Mouse (Mus musculus) left cerebral cortex, adult 2 months (tissue): ENCODE measurements around the gene Shank2. TPM values are rescaled to one million over a fixed set of nuclear protein-coding genes. Genes with fewer than 3 reads are reported as not detected.
A peak's percentile ranks its signal among the peaks of the same experiment; 100 is the strongest.

Experiments
- DNase-seq, 2 experiments: peaks; one replicate each; pipeline ENCODE4 v3.0.0; 2021 to 2022; ENCODE audit warnings: low spot score in 2 of 2, mixed read lengths in 1 of 2; ENCODE audit errors: extremely low spot score in 1 of 2
- H3K27ac ChIP-seq: fragments of 200-600 bp; 2 replicates; pipeline ENCODE4 v1.8.1; 2022
- H3K4me3 ChIP-seq: fragments of 200-600 bp; 2 replicates; pipeline ENCODE4 v1.8.1; 2022
- CTCF ChIP-seq: fragments of 200-600 bp; IDR thresholded peaks from 2 replicates; pipeline ENCODE4 v1.8.1; 2022; ENCODE audit warnings: antibody characterized with exemption, mild to moderate bottlenecking, moderate library complexity
- intact Hi-C: fragments of 180-260 bp; cut with DNase I; formaldehyde crosslinking; loops from one replicate; pipeline ENCODE4 v1.15.1; 2025
- total RNA-seq, 2 experiments: library from RNA; stranded (reverse); gene quantifications; 2 replicates each; pipeline ENCODE4 v1.2.3; 2021

The Shank2 gene
- total RNA-seq, 2 experiments from 2014 or later, result 163 to 170 TPM

DNA sequence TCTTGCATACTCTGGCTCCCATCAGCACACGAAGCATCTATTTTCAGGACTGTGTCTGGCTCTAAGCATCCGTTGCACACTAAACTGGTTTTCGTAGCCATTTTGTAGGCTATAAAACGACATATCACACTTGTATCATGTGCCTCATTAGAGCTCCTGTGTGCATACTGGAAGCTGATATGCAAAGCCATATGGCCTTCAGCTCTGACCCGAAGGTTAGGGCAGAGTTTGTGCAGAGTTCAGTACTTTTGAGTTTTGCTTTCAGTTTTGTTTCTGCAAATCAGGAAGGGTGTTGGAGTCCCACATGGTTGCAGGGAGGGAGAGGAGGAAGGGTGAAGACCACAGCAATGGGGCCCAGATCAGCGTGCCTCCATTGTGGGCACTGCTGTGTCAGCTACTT, 390.0 kb downstream of the Shank2 start:
- DNase-seq, result no peak
- H3K27ac ChIP-seq, result no peak overlapping the region
- H3K4me3 ChIP-seq, result no peak overlapping the region
- no peak for TF ChIP-seq CTCF
- intact Hi-C loops, result no loop called here

DNA sequence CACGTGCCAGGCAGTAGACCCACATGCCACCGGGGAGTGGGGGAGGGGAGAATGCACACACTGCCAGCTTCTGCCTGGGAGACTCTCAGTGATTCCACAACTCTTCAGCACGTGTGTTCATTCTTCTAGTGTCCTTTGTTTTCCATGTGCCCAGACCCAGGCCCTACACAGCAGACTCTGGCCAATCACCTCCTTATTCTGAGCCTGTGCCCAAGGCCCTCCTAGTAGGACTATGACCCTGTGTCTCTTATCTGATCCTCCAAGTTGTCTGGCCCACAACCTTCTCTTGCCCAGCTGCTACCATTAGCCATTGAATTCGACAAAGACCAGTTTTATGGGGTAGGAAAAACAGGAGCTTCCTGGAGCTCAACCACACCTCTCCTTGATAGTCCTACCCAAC, 400.8 kb downstream of the Shank2 start:
- DNase-seq, result no peak
- Histone ChIP-seq H3K4me3 (no peak overlapping the region), H3K27ac (no peak overlapping the region)
- TF ChIP-seq CTCF, result no peak
- intact Hi-C loops, result no loop called here

DNA sequence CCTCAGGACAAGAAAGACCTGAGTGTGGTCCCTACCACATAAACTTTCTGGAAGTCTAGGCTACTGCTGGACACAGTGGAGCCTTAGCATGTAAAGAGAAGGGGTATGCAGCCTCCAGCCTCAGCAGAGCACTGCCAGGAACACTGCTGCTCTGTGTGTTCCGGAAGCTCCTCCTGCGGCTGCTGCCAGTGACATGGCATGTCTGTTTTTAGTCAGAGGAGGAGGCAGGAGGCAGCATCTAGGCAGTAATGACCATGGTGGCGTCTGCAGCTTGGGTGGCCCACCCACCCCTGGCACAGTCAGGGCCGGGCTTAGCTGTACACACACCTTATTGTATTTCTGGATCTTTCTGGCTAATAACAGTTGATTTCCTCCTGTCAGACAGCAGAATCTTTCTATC, 405.9 kb downstream of the Shank2 start:
- intact Hi-C loops, result no loop called here
- Histone ChIP-seq H3K27ac (peak overlapping the region; percentile 83), H3K4me3 (no peak overlapping the region)
- DNase-seq, result no peak
- TF ChIP-seq CTCF, result no peak

DNA sequence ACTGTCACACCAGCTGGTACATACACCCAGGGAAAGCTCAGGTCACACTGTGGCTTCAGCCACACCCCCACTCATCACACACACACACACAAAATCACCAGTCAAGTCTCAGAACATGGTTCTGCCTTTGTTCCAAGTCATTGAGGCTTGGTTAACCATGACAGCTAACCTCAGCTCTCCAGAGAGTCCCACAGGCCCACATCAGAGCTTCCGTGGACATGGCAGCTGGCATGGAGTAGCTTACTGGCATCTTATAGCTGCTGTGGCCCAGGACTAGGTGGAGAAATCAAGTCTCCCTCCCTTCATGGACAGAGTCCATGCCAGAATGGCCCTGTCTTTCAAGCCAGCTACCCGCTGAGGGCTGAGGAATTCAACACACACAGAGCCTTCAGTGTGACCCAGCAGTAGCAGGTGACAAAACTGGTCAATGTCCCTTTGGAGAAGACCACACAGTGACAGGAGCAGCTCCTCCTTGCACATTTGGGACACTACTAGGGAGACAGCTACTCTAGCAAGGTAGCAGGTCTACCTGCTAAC, 406.8 kb downstream of the Shank2 start:
- intact Hi-C loops, result no loop called here
- H3K4me3 ChIP-seq, result no peak overlapping the region
- H3K27ac ChIP-seq, result no peak overlapping the region
- no peak for DNase-seq
- TF ChIP-seq CTCF, result no peak

DNA sequence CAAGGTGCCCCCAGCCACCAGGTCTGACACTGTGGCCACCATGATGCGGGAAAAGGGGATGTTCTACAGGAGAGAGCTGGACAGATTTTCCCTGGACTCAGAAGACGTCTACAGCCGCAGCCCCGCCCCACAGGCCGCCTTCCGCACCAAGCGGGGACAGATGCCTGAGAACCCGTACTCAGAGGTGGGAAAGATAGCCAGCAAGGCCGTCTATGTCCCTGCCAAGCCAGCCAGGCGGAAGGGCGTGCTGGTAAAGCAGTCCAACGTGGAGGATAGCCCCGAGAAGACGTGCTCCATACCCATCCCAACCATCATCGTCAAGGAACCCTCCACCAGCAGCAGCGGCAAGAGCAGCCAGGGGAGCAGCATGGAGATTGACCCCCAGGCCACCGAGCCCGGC, 408.0 kb downstream of the Shank2 start:
- no peak overlapping the region for H3K27ac ChIP-seq
- intact Hi-C loops, result no loop called here
- DNase-seq, result no peak
- no peak overlapping the region for H3K4me3 ChIP-seq
- no peak for TF ChIP-seq CTCF

DNA sequence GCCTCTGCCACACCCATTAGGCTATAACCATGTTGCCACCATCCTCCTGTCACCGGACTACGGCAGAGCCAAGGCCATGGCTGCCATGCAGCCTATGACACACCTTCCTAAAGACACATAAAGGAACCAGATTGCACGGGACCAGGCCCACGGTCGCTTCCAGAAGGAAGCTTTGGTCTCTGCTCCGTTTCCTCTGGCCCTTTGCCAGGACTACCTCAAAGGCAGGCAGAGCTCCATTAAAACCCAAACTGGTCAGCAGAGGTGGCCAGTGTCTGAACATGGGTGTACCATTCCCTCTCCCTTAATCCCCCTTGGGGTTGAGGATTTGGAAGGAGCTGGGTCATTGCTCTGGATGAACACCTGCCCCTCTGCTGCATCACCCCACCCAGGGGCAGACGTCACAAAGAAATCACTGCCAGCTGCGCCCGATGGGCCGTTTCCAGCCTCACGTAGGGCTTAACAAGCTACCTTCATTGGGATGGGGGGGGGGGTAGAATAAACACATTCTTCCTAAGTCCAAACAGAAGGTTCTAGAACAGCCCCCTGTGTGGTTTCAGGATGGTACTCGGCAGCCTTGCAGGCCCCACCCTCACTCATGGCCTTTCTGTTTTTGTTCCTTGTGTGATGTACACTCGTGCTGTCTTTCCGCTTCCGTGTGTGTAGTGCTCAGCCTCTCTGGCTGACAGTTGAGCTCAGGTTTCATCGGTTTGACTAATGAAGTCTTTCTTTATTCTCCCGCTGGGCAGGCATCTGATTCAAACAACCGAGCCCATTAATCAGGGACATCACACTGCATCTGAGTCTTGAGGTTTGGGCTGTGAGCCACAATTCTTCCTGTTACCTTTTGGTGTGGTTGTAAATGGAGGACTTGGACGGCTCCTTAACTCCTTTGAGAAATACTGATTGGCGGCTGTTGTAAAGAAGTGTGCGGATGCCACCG, 410.5 kb downstream of the Shank2 start:
- Histone ChIP-seq H3K27ac (peak overlapping the region; percentile 40; the same call in 1 of the 2 replicates), H3K4me3 (no peak overlapping the region)
- TF ChIP-seq CTCF, result no peak
- intact Hi-C loops, result no loop called here
- DNase-seq, result no peak

DNA sequence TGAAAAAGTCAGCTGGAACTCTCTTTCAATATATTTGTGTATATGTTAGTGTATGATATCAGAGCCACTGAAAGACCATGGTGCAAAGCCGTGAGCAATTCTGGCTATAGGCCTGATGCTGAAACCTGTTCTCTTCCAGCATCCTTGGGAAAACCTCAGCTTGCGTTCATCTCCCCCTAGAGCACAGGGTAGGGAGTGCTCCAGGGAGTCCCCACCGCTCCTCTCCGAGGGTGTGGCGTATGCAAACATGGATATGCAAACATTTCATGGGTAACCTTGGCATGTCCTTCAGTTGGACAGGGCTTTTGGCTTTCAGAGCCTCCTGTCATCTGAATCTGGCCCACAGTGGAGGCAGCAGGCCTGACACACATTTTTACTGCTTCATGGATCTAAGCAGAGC, 412.9 kb downstream of the Shank2 start:
- no peak for DNase-seq
- H3K4me3 ChIP-seq, result no peak overlapping the region
- H3K27ac ChIP-seq, result peak overlapping the region; percentile 80
- intact Hi-C loops, result loop anchor here (1.0 to 5.0 kb wide), 2 partner anchors 97 to 175 kb away; no protein-coding TSS in a partner anchor
- TF ChIP-seq CTCF, result peak; percentile 44

GRCm38 (mm10) chr7:144415795-144416194, 414.1 kb downstream of the Shank2 start:
- no peak overlapping the region for H3K4me3 ChIP-seq
- peak; percentile 52 for TF ChIP-seq CTCF
- H3K27ac ChIP-seq, result peak overlapping the region; percentile 80
- intact Hi-C loops, result loop anchor here (2.0 to 5.0 kb wide), 2 partner anchors 98 to 129 kb away; no protein-coding TSS in a partner anchor
- DNase-seq, result no peak

GRCm38 (mm10) chr7:144417234-144417633, 415.5 kb downstream of the Shank2 start:
- Histone ChIP-seq H3K4me3 (no peak overlapping the region), H3K27ac (peak overlapping the region; percentile 89)
- DNase-seq, result no peak
- no peak for TF ChIP-seq CTCF
- intact Hi-C loops, result loop anchor here (2.0 to 5.0 kb wide), 2 partner anchors 100 to 130 kb away; no protein-coding TSS in a partner anchor

DNA sequence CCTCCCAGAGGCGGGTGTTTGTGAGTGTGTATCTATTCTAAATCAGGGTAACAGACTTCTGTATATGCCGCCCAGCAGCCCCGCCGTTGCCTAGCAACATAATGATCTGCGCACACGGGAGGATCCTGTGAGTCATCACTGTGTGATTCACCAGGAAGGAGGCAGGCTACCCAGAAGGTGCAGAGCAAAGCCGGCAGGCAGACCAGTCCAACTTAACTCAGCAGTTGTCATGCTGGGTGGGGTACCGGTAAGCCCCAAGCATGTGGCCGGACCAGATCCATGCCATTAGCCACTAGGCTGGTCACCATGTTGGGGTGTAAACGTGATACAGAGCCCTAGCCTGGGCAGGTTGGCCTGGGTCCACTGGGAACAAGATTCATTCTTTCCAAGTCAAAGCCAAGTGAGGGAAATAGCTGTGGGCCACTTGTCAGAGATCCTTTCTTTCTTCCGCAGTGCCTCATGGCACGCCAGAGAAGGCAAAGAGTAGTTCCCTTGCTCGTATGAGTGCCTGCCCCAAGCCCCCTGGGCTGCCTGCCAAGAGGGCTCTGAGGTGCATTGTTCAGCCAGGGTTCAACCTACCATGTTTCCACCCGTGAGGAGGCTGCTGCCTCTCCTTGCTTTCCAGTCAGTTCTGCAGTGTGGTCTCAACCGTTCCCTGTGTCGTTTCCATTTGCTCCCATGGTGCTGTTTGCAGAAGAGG, 416.1 kb downstream of the Shank2 start:
- H3K4me3 ChIP-seq, result no peak overlapping the region
- DNase-seq, result peak; percentile 75 to 85
- intact Hi-C loops, result loop anchor here (2.0 to 5.0 kb wide), 2 partner anchors 100 to 131 kb away; no protein-coding TSS in a partner anchor
- H3K27ac ChIP-seq, result peak overlapping the region; percentile 88
- no peak for TF ChIP-seq CTCF

- no peak for TF ChIP-seq CTCF
- DNase-seq, result no peak
- Histone ChIP-seq H3K27ac (peak overlapping the region; percentile 1; the same call in 1 of the 2 replicates), H3K4me3 (no peak overlapping the region)
- intact Hi-C loops, result no loop called here
These were observed 418.8 kb downstream of the Shank2 start for GRCm38 (mm10) chr7:144420552-144420951.

DNA sequence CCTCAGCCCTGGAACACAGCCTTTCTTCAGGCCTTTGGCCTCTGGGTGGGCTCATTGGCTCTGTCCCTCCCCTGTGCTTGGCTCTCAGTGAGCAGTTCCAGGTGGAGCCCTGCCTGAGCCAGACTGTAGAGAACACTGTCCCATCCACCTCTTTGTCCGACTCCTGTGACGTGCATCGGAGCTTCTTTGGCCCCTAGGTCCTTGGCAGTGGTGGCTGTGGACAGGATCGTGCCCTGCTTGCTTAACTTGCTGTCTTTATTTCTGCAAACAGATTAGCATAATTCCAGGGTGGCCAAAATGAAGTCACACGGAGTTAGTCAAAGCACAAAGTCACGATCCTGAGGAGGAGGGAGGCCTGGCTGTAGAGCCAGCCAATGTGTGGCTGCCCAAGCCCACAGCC, 419.8 kb downstream of the Shank2 start:
- intact Hi-C loops, result no loop called here

More for the DNA sequence above, 419.8 kb downstream of the Shank2 start:
- H3K4me3 ChIP-seq, result no peak overlapping the region
- DNase-seq, result no peak
- no peak for TF ChIP-seq CTCF
- peak overlapping the region; percentile 57 for H3K27ac ChIP-seq
